Mouse (Mus musculus): ENCODE results near the gene Lilr4b.

GRCm38 (mm10) chr10:51455762-51456161 lies 24.7 kb upstream of the Lilr4b start:
- TF ChIP-seq CTCF (conservative IDR thresholded peaks at IDR 0.05; ENCODE audit: low read length) (no peak), POU5F1 (IDR thresholded peaks at IDR 0.05; ENCODE audit: borderline replicate concordance, low read length) (no peak), NANOG (IDR thresholded peaks at IDR 0.05; ENCODE audit: borderline replicate concordance, low read length) (no peak)
